Mouse (Mus musculus): ENCODE measurements at regions not wholly inside any gene's neighbourhood (a gene's known extent, or its start where the extent isn't known, plus 50 kb on each side); places are given as distances from the start of the nearest gene placed in this dataset.
"Not testable (repeated sequence)": the region's sequence is repeated elsewhere in the genome, so short reads cannot be mapped to it uniquely, and the experiment has no call there.

GRCm38 (mm10) chr5:133070141-133070540, 527.0 kb upstream of the Auts2 start:
- DNase-seq: no peak

- DNase-seq: no peak
Observed at GRCm38 (mm10) chr5:133062481-133062880, 519.3 kb upstream of the Auts2 start.

DNA sequence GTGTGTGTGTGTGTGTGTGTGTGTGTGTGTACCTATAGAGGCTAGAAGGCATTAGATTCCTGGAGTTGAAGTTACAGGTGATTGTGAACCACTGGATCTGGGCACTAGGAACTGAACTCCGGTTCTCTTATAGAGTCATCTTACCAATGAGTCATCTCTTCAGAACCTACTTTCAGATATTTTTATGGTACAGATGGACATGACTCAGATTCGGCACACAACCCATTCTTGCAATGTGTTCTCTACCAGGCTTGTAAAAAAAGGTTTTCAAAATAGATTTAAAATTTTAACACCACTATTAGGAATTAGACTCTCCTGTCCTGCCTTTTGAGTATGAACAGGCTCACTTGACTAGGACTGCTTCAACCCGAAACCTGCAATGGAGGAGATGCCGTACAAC, 504.3 kb upstream of the Auts2 start:
- no peak for DNase-seq

DNA sequence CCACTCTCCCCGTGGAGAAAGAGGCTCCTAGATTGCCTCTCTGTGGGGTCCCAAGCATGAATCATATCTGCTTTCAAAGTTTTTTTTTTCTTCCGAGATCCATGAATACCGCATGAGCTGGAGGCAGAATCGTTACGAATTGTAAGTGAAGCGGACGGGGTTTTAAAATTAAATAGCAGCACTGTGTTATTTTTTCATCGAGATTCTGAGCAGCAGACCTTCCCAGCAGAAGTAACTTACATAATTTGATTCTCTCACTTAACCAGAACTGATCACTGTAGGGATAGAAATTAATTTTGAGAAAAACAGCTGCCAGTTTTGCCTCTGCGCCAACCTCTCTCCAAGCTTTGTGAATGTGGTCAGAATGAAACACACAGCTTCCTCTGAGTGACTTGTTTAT, 502.5 kb upstream of the Auts2 start:
- DNase-seq: no peak

GRCm38 (mm10) chr5:133027590-133027989, 484.4 kb upstream of the Auts2 start:
- DNase-seq: no peak

DNA sequence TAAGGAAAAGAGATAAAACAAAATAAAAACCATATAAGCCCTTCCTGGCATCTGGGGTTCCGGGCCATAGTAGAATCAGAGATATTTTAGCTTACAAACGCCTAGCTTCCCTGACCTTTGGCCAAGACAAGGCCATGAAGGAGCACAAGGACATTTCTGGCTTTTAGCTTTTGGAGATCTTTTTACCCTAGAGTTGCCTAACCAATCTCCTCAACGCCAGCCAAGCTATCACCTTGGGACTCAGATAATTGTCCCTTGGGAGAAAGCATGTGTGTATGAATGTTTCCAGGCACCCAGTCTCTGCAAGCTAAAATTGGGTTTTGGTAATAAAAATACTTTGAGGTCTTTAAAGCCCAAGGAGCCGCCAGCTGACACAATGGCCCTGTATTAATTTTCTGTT, 482.0 kb upstream of the Auts2 start:
- DNase-seq: no peak

GRCm38 (mm10) chr5:133020821-133021220, 477.7 kb upstream of the Auts2 start:
- no peak for DNase-seq

DNA sequence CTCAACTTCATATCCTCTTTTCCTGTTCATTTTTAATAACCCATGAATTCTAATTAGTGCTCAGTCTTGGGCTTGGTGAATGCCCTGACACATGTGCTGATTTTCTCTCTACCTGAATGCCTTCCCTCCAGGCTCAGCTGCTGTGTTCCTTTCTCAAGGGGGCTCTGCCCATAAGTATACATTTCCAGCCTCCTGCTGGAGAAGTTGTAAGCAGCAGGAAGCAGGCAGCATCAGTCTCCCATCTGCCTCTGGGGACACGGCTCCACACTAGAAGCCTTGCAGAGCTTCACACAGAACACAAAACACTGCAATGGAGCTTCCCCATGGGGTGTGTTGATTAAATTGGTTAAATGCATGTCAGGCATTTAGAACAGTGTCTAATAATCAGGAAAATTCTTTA, 477.0 kb upstream of the Auts2 start:
- DNase-seq: no peak

DNA sequence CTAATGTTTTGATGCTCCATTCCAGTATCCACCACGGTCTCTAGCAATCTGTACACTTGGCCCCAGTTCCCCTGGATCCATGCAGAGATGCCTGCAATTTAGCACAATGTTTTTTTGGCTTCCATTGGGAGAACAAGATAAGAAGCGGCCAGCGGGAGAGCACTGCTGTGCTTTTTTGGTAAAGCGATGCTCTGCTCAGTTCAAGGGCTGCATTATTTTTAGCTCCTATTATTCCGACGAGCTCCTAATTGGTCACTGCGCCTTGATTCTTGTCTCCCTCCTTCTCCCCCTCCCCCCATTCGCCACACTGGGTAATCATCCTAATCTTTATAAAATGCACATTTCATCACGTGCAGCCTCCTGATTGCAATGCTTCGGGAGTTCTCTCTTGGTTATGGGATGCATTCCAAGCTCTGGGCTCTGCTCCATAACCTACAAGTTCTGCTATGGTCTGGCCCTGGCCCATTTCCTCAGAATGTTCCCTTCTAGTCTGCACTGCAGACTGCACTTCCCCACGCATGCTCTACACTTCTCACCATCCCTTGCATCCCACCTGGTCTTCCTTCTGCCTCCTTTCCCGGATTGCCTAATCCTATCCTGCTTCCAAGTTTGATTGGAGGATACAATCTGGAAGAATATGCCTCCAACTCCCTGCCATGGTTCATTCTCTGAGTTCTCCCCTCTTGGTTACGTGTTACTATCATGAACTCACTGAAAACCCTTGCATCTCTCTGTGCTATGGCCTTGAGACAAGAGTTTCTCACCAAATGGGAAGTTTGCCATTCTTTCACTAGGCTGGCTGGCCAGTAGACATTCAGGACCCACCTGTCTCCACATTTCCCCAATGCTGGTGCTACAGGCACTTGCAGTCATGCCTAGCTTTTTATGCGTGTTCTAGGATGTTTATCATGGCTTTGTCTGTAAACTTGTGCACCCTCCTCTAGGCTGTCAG, 467.8 kb upstream of the Auts2 start:
- no peak for DNase-seq

GRCm38 (mm10) chr5:132982866-132983265, 439.7 kb upstream of the Auts2 start:
- DNase-seq: no peak

DNA sequence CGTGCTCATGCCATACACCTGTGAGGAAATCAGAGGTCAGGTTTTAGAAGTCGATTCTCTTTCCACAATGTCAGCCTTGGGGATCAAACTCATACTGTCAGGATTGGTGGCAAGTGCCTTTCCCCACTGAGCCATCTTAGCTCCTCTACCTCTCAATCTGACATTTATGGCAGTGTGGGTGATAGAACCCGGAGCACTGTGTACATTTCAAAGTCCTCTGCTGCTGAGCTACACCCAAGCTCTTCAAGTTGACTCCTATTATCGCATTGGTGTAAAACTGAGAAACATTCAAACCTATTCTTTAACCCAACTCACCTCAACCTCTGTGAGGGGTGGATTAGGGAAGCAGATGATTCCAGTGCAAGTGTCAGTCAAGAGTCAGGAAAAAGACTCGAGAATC, 435.9 kb upstream of the Auts2 start:
- DNase-seq: no peak

GRCm38 (mm10) chr5:132975303-132975932, 432.3 kb upstream of the Auts2 start:
- no peak for DNase-seq

DNA sequence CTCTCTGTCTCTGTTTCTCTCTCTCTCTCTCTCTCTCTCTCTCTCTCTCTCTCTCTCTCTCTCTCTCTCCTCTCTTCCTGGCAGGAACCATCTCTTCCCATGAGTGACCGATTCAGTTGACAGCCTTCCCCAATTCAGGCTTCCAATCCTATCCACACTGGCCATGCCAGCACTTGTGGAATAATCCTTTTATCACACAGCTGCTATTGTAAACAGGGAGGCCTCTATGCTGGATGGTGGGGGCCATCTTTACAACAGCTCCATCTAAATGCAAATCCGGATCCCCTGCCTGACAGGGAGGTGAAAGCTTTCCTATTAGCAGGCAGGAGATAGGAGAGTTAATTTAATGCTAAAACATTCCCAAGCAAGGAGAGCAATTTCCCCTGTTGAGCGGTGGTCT, 431.7 kb upstream of the Auts2 start:
- DNase-seq: no peak

- DNase-seq: no peak
Observed at GRCm38 (mm10) chr5:132971046-132971445, 427.9 kb upstream of the Auts2 start.

GRCm38 (mm10) chr5:132969376-132969775, 426.2 kb upstream of the Auts2 start:
- no peak for DNase-seq

DNA sequence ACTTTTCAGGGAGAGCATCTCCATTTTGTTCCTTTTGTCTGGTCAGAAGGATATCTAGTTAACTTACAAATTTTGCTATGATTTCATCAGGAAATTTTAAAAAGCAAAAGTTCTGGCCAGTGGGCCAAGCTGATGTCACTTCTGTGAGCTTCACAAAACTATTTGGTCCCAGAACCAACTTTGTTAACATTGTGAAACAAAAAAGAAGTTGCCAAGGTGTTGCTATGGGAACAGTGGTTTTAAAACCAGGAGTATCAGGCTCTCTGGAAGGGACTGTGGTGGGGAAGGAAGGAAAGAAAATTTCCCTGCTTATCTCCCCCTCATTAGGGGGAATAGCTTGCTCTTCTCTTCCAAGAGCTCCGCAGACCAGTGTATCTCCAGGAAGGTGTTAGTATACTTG, 416.8 kb upstream of the Auts2 start:
- no peak for DNase-seq

- DNase-seq: no peak
Observed at GRCm38 (mm10) chr5:132956184-132956583, 413.0 kb upstream of the Auts2 start.

- DNase-seq: no peak
Observed at GRCm38 (mm10) chr5:132955051-132955450, 411.9 kb upstream of the Auts2 start.

DNA sequence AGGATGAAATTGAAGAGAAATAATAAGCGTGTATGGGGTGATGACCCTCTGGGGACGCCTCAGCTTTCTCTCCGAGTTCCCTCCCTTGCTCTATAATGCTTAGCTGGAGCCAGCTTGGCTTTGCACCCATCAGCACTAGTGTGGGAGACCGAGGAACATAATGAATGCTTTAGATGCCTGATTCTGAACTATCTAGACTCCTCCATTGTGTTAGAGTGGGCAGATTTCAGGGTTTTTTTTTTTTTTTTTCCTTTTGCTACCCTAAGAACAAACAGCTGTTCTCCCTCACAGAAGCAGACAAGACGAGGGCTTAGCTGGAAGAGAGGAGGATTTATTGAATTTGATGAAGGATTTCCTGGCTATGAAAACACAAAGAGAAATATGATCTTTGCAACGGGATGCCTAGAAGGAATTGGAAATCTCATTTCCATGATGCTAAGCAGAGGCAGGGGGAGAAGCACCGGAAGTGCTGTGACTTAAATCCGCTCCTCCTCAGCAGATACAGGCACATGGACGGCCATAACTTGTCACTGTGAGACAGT, 390.4 kb upstream of the Auts2 start:
- no peak for DNase-seq

DNA sequence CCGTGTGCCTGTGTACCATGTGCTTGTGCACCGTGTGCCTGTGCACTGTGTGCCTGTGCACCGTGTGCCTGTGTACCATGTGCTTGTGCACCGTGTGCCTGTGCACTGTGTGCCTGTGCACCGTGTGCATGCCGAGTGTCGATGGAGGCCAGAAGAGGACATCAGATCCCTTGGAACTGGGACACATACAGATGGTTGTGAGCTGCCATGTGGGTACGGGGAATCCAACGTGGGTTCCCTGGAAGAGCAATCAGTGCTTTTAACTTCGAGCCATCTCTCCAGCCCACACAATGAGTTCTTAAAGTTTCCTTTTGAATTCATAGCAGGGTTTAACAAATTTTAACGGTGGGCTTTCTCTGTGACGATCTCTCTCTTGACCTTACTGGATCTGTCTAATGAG, 386.8 kb upstream of the Auts2 start:
- not testable (repeated sequence) for DNase-seq

DNA sequence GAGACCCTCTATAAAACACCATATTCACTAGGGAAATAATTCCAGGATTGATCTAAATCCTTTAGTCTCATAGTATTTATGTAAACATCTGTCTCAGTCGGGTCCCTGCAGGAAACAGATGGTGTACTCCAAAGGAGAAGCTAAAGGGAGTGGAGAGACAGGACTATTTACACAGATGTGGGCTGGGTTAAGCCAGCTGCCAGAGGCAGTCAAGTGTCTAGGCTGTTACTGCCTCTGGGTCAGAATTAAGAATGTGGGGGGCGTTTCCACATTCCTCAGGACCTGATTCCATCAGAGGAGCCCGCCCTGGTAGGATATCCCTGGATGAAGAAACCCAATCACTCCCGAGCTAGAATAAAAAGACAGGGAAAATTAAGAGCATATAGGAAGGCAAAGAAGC, 380.2 kb upstream of the Auts2 start:
- no peak for DNase-seq

DNA sequence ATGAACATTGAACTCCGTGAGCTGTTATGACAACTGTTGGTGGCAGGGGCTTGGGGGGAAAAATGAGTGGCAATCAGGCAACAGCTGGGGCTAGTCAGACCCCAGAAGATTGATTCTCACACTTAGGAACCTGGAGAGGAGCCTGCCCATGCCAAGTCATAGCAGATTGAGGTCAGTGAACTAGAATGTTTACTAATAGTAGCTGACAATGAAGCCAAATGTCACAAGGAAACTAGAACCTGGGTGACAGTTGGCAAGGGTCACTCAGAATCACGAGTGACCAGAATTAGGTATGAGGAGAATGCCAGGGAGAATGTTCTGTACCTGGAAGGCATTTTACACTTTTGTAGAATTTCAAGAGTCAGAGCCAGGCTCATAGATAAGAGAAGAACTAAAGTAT, 365.9 kb upstream of the Auts2 start:
- no peak for DNase-seq

- no peak for DNase-seq
Observed at GRCm38 (mm10) chr5:132908220-132908619, 365.1 kb upstream of the Auts2 start.

DNA sequence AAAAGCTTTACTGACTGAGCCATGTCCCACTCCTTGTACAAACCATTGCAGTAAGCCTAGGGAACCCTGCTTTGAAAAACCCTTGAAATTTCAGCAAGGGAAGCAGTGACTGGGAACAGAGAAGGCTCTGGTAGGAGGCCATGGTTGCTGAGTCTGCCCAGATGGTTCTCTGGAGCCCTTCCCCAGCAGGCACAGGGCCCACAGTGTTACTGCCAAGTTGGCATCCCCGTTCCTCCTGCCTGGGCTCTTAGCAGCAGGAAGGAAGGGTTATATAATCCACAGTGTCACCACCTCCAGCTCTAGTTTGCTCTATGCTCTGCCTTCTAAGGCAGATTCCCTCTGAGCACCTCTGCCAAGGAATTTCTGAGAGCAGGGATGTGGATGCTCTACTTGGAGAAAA, 349.4 kb upstream of the Auts2 start:
- DNase-seq: no peak
